Mouse (Mus musculus) colon, adult 2 months (tissue): ENCODE data around the gene Atp13a5. TPM values are rescaled to one million over a fixed set of nuclear protein-coding genes. Genes with fewer than 3 reads are reported as not detected.

ENCODE experiments used
- polyA plus RNA-seq: library from polyadenylated mRNA; depleted of rRNA; stranded (reverse); fragments of >200 nt; gene quantifications from 2 replicates; pipeline ENCODE4 v1.2.3, GENCODE M21; 2012; rRNA removed

Gene Atp13a5
- not detected in 2 replicates for polyA plus RNA-seq

GRCm38 (mm10) chr16:29378458-29378857 lies at the start of gene Atp13a5:
TSS of gene Atp13a5 (minus strand) at chr16:29378732.

GRCm38 (mm10) chr16:29209605-29210411 lies 168.7 kb downstream of the Atp13a5 start, which contains the start of gene Hrasls:
TSS of gene Hrasls (plus strand) at chr16:29209695.

Other genes starting within 250 kb of the Atp13a5 start
- 1.7 and 2.3 TPM in 2 replicates for gene Hrasls, start 169.0 kb downstream of the Atp13a5 start, polyA plus RNA-seq
- 0.20 and 0.22 TPM in 2 replicates for gene Atp13a4, start 166.1 kb upstream of the Atp13a5 start, polyA plus RNA-seq
- gene Opa1, start 200.6 kb upstream of the Atp13a5 start, polyA plus RNA-seq: 7.9 and 8.4 TPM in 2 replicates